Mouse (Mus musculus) frontal cortex, adult 2 months (tissue): Measurements from ENCODE around the gene Tmem256. TPM values are rescaled to one million over a fixed set of nuclear protein-coding genes. Genes with fewer than 3 reads are reported as not detected.

ENCODE experiments used
- DNase-seq, 2 experiments: peaks; one replicate each; pipeline ENCODE4 v3.0.0; 2022; ENCODE audit warnings: low spot score in 1 of 2; ENCODE audit errors: extremely low spot score in 1 of 2
- polyA plus RNA-seq: library from polyadenylated mRNA; depleted of rRNA; stranded (reverse); fragments of >200 nt; gene quantifications from 2 replicates; pipeline ENCODE4 v1.2.3, GENCODE M21; 2012; rRNA removed

The Tmem256 gene
- polyA plus RNA-seq, 1 experiment: 183 TPM

GRCm38 (mm10) chr11:69881787-69882670 lies 43.7 kb downstream of the Tmem256 start:
- DNase-seq: no peak

DNA sequence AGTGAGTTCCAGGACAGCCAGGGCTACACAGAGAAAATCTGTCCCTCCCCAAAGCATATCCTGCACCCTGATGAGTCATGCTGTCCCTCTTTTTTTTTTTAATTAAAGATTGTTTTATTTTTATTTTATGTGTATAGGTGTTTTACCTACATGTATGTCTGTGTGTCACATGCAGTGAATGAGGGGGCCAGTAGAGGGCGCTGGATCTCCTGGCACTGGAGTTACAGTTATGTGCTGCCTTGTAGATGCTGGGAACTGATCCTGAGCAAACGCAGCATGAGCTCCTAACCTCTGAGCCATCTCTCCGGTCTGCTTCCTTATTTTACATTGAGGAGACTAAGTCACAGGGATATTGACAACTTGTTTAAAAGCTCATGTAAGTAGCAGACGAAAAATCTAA lies 44.8 kb downstream of the Tmem256 start:
- DNase-seq: no peak

GRCm38 (mm10) chr11:69883527-69884151 lies 45.3 kb downstream of the Tmem256 start:
- DNase-seq: no peak

DNA sequence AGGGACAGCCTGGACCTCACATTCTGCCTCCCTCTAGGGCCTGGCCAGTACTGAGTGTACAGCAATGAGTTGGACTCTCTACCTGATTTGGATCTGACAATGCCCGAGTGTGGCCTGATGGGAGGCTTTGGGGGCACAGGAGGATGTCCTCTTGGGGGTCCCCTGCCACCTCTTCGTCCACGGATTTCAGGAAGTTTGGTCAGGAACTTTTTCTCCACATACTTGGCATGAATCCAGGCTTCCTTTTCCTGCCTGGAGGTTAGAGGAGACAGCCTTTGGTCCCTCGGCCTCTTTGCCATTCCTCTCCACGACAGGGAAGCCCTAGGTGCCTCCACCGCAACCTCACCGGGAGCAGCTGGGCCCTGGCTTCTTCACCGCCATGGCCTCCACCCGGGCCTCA lies 45.9 kb downstream of the Tmem256 start:
- no peak for DNase-seq

DNA sequence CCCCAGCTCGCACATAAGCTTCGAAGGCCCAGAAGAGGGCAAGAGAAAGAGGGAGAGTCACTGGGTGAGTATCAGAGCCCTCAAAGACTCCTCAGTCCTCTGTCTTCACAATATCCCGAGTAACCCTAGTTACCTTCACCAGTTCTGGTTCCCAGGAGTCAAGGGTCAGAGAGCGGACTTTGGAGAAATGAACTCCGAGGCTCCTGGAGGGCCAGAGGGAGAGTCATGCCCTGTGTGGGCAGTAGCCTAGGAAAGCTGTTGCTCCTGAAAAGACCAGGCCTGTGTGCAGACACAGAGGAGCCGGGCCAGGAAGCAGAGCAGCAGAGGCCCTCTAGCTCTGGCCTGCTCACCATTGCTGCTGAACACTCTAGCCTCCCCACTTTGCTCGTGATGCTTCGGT lies 46.3 kb downstream of the Tmem256 start:
- DNase-seq: no peak

DNA sequence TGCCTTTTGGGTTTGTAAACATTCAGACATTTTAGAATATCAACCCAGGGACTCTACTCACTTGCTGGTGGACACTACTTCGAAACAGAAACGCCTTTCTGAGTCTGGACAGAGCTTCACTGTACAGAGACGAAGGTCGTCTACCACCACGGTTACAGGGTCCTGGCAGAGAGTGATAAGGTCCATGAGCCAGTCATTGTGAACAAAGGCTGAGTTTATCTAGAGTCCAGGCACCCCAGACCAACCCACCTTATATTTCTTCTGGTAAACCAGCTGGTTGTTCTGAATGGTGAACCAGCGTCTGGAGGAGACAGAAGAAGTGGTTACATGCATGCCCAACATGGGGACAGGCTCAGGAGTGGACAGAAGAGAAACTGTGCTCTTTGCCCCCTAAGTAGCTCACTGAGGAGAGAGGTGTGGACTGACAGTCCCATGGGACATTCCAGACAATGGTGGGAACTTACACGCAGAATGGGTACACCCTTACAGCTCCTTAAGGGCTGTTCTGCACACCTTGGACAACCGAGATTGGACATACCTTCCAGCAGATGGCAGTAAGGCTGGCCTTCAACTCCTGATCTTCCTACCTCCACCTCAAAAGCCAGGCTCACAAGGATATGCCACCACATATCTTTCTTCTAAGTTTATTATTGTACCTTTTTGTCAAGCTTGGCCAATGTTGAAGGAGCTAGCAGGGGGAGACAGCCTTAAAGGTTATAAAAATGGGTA lies 48.8 kb downstream of the Tmem256 start:
- DNase-seq: no peak

Other genes starting within 250 kb of the Tmem256 start
- gene Atp1b2, start 232.6 kb upstream of the Tmem256 start, polyA plus RNA-seq: 324 and 357 TPM in 2 replicates
- 0.11 and 0.16 TPM in 2 replicates for gene Shbg, start 220.6 kb upstream of the Tmem256 start, polyA plus RNA-seq
- gene Sat2, start 216.5 kb upstream of the Tmem256 start, polyA plus RNA-seq: 20.3 and 26.3 TPM in 2 replicates
- gene Fxr2, start 205.5 kb upstream of the Tmem256 start, polyA plus RNA-seq: 136 and 154 TPM in 2 replicates
- gene Sox15, start 183.2 kb upstream of the Tmem256 start, polyA plus RNA-seq: 0.34 TPM in 1 of 2 replicates, not detected in the other
- gene Mpdu1, start 175.9 kb upstream of the Tmem256 start, polyA plus RNA-seq: 104 and 113 TPM in 2 replicates
- 13.7 TPM in 2 replicates for gene Cd68, start 172.4 kb upstream of the Tmem256 start, polyA plus RNA-seq
- gene Eif4a1, start 166.1 kb upstream of the Tmem256 start, polyA plus RNA-seq: 365 and 370 TPM in 2 replicates
- 138 and 154 TPM in 2 replicates for gene Senp3, start 156.4 kb upstream of the Tmem256 start, polyA plus RNA-seq
- gene Tnfsf13, start 152.7 kb upstream of the Tmem256 start, polyA plus RNA-seq: 5.3 and 5.4 TPM in 2 replicates
- gene Tnfsf12, start 142.7 kb upstream of the Tmem256 start, polyA plus RNA-seq: 17.1 and 20.6 TPM in 2 replicates
- gene Tnfsfm13, start 142.4 kb upstream of the Tmem256 start, polyA plus RNA-seq: 2.9 and 4.9 TPM in 2 replicates
- 30.9 and 32.6 TPM in 2 replicates for gene Polr2a, start 79.9 kb upstream of the Tmem256 start, polyA plus RNA-seq
- gene Slc35g3, start 76.5 kb upstream of the Tmem256 start, polyA plus RNA-seq: not detected in 2 replicates
- 45.7 and 51.4 TPM in 2 replicates for gene Zbtb4, start 72.6 kb upstream of the Tmem256 start, polyA plus RNA-seq
- 1.4 and 1.9 TPM in 2 replicates for gene Chrnb1, start 42.6 kb upstream of the Tmem256 start, polyA plus RNA-seq
- gene Fgf11, start 36.7 kb upstream of the Tmem256 start, polyA plus RNA-seq: 18.4 and 22.0 TPM in 2 replicates
- 0.48 and 0.62 TPM in 2 replicates for gene Tmem102, start 32.9 kb upstream of the Tmem256 start, polyA plus RNA-seq
- gene Gm39566, start 23.2 kb upstream of the Tmem256 start, polyA plus RNA-seq: not detected in 2 replicates
- gene Spem2, start 20.0 kb upstream of the Tmem256 start, polyA plus RNA-seq: not detected in 2 replicates
- gene Spem1, start 16.3 kb upstream of the Tmem256 start, polyA plus RNA-seq: 0.42 and 0.58 TPM in 2 replicates
- gene Nlgn2, start 730 bp upstream of the Tmem256 start, polyA plus RNA-seq: 116 and 125 TPM in 2 replicates
- gene Plscr3, start 7.9 kb downstream of the Tmem256 start, polyA plus RNA-seq: 33.6 and 37.6 TPM in 2 replicates
- gene Tnk1, start 20.2 kb downstream of the Tmem256 start, polyA plus RNA-seq: 0.14 and 0.17 TPM in 2 replicates
- gene Tmem95, start 39.5 kb downstream of the Tmem256 start, polyA plus RNA-seq: not detected in 2 replicates
- gene Kctd11, start 42.9 kb downstream of the Tmem256 start, polyA plus RNA-seq: 1.6 and 1.8 TPM in 2 replicates
- 0.24 and 0.27 TPM in 2 replicates for gene Acap1, start 57.0 kb downstream of the Tmem256 start, polyA plus RNA-seq
- 0.67 and 1.00 TPM in 2 replicates for gene 2810408A11Rik, start 62.5 kb downstream of the Tmem256 start, polyA plus RNA-seq
- gene Neurl4, start 62.6 kb downstream of the Tmem256 start, polyA plus RNA-seq: 98.0 and 101 TPM in 2 replicates
- gene Gps2, start 75.4 kb downstream of the Tmem256 start, polyA plus RNA-seq: 64.6 and 69.0 TPM in 2 replicates
- gene Eif5a, start 83.4 kb downstream of the Tmem256 start, polyA plus RNA-seq: 630 and 714 TPM in 2 replicates
- 20.1 and 20.6 TPM in 2 replicates for gene Ybx2, start 97.3 kb downstream of the Tmem256 start, polyA plus RNA-seq
- 1.4 and 2.1 TPM in 2 replicates for gene Slc2a4, start 109.7 kb downstream of the Tmem256 start, polyA plus RNA-seq
- 0.10 and 0.34 TPM in 2 replicates for gene Cldn7, start 126.3 kb downstream of the Tmem256 start, polyA plus RNA-seq
- gene Ctdnep1, start 142.6 kb downstream of the Tmem256 start, polyA plus RNA-seq: 117 and 133 TPM in 2 replicates
- gene Elp5, start 144.0 kb downstream of the Tmem256 start, polyA plus RNA-seq: 118 and 119 TPM in 2 replicates
- 291 and 371 TPM in 2 replicates for gene Gabarap, start 152.6 kb downstream of the Tmem256 start, polyA plus RNA-seq
- 38.9 and 42.2 TPM in 2 replicates for gene Phf23, start 157.3 kb downstream of the Tmem256 start, polyA plus RNA-seq
- gene Dvl2, start 162.1 kb downstream of the Tmem256 start, polyA plus RNA-seq: 34.9 and 35.3 TPM in 2 replicates
- 69.8 and 74.0 TPM in 2 replicates for gene Acadvl, start 176.9 kb downstream of the Tmem256 start, polyA plus RNA-seq
- gene Dlg4, start 178.4 kb downstream of the Tmem256 start, polyA plus RNA-seq: 697 and 762 TPM in 2 replicates
- gene Asgr1, start 215.6 kb downstream of the Tmem256 start, polyA plus RNA-seq: 2.4 and 3.6 TPM in 2 replicates